Mouse (Mus musculus): Measurements from ENCODE around the gene Trp53tg5. TPM values are rescaled to one million over a fixed set of nuclear protein-coding genes. Genes with fewer than 3 reads are reported as not detected.

Gene Trp53tg5
- total RNA-seq, 2 experiments from 2014 or later: not detected

DNA sequence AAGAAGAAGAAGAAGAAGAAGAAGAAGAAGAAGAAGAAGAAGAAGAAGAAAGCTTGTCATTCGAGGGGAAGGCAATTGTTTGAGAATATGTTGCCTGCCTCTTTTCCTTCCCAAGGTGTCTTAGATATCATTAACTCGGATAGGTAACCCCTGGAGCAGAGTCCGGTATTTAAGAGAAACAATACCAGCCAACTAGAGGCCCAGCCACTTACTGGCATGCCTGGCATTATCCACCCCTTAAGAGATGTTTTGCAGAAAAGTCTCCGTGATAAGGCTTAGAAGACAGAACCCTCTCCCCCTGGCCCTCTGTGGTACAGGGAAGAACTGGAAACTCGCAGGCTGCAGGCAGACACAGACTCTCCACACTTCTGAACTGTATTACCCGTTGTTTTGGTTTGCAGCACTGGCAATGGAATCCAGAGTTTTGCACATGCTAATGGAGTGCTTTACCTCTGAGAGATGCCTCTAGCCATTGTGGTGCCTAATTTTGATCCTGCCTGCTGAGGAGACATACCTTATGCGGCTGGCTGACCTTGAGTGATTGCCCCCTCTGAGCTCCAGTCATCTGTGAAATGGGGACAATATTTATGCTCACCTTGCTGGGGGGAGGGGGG, 19.5 kb downstream of the Trp53tg5 start:
- no peak for ATAC-seq (replicated peaks; ENCODE audit: low FRiP score, poor library complexity, severe bottlenecking)

DNA sequence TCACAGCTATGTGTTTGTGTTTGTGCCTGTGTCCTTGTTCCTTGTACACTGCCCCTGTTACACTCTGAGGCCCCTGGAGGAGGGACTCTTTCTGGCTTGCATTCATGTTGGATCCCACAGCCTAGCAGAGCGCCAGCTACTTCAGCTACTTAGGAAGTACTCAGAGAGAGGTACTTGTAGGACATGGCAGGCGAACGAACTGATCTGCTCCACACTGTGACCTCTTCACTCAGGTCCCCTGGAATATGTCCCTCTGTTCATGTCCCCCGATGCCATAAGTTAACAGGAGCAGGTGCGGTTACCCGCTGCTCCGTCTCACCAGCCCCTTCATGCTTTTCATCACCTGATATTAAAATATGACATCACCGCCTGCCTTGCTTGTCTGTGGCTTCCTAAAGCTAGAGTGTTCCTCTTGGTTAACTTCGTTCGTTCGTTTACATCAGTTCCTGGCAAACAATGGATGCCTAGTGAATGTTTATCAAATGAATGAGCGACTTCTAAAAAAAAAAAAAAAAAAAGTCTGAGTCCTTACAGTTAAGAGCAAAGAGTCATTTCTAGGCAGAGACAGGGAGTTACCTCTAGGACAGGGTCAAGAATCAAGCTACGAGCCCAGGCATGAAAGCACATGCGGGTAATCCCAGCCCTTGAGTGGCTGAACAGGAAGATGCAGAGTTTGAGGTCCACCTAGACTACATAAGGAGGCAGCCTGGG, 20.3 kb downstream of the Trp53tg5 start:
- ATAC-seq (replicated peaks; ENCODE audit: low FRiP score, poor library complexity, severe bottlenecking): no peak

DNA sequence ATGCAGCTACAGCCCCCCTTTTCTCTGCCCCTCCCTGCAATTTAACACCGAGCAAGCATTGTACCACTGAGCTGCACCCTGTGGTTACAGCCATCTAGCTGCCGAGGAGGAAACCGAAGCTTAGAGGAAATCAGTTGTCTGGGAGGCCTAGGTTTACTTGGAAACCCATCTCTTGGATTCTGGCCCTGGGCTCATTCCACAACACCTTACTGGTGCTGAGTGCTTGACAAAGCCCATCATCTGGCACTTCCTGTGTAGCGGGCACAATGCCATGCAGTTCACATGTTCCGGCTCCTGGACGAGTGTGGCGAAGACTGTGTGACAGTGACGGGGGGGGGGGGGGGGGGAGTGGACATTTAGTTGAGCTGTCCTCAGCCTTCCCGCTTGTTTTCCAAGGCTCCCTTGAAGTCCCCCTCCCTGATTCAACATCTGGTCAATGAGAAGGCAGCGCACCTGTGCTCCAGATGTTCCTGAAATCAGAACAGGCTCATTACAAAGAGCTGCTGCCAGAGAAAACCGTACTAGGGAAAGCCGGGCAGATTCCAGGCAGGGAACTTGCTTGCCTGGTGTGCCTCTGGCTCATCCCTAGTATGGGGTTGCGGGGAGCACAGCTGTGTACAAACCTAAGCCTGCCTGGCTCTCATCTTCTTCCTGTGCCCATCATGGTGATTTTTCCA, 21.4 kb downstream of the Trp53tg5 start:
- ATAC-seq (replicated peaks; ENCODE audit: low FRiP score, poor library complexity, severe bottlenecking): no peak

DNA sequence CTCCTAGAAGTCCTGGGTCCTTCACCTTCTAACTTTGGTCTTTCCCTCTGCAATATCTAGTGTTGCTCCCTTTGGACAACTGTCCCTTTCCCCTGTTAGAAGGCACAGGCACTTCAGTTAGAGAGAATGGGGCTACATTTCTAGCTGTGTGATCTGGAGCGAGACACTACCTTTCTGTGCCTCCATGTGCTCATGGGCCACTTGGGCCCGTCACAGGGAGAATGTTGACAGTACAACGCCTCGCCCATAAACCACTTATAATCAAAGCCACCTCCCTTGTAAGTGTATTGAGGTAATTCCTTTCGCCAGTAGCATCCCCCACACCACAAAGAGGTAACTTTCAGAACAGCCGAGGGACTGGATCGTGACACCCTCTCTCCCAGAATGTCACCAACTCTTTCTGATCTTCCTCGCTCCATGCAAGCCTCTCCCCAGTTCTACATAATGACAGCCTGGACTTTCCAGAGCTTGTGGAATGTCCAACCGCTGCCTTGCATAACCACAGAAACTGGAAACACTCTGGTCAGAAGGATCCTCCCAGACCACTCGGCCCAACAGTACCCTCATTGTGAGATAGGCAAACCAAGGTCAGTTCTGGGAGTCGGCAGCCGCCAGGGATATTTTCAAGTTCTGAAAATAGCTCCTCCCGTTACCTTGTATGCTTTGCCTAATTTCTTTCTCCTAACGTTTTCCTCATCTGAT, 24.0 kb downstream of the Trp53tg5 start:
- no peak for ATAC-seq (replicated peaks; ENCODE audit: low FRiP score, poor library complexity, severe bottlenecking)

DNA sequence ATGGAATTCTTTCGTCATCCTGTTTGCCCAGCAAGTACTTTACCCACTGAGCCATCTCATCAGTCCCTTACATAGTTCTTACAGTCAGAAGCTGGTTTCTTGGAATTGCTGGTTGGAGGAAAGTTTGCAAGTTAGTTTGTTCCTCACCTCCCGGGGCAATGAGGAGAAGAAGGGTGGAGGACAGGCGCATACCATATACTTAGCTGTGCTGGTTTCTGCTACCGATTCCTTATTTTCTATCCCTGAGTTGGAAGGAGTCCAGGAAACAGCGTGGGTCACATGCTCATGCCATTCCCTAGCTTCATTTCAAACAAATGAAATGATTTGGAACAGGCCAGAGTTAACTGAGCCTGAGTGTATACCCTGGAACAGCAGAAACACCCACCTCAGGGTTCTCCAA, 24.6 kb downstream of the Trp53tg5 start:
- no peak for ATAC-seq (replicated peaks; ENCODE audit: low FRiP score, poor library complexity, severe bottlenecking)

DNA sequence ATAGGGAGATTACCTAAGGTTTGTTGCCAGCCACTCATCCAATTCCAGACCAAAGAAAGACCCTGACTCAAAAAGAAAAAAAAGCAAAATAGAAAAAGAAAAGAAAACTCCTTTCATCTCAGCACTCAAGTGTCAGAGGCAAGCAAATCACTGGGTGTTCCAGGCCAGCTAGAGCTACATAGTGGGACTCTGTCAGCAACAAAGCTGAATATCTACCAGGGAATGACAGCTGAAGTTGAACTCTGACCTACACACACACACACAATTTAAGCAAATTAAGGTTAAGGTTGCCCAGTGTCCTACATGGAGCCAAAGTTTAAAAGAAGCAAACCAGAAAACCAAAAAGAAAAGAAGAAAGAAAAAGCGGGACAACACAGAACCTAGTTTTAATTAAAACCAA, 25.4 kb downstream of the Trp53tg5 start:
- ATAC-seq (replicated peaks; ENCODE audit: low FRiP score, poor library complexity, severe bottlenecking): no peak

DNA sequence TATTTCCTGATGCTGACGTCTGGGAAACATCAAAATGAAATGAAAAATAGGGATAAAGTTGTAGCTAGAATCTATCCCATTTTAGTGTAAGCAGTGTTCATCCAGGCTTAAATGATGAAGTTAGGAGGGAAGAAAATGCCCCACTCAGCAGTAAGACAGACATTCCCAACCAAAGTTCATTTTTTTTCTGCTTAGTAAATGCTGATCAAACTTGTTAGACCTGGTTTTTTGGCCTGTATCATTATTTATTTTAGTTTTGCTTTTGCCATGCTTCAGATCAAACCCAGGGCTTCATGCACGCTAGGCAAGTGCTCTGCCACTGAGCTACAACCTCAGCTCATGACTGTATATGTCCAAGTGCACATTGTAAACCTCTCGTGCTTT, 27.4 kb downstream of the Trp53tg5 start:
- no peak for ATAC-seq (replicated peaks; ENCODE audit: low FRiP score, poor library complexity, severe bottlenecking)

DNA sequence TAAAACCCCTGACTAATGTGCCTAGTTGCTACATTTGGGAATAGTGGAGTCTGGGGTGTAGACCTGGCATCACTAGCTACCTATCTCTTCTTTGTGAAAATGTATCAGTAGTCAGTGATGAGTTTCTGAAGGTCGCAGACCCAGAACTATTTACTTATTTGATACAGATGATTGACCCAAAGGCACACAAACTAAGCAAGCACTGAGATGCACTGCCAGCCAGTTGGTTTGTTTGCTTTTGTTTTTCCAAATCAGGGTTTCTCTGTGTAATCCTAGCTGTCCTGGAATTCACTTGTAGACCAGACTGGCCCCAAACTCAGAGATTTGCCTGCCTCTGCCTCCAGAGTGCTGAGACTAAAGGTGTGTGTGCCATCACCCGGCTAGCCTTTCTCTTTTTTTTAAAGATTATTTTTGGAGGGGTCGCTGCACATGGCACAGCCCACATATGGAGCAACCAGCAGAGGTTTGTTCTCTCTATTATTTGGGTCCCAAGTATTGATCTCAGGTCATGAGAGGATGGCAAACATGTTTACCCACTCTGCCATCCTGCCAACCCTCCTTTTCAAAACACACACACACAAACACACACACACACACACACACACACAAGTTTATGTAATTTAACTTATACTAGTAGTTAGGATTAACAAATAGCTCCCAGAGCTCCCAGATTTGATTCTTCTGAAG, 28.0 kb downstream of the Trp53tg5 start:
- no peak for ATAC-seq (replicated peaks; ENCODE audit: low FRiP score, poor library complexity, severe bottlenecking)

DNA sequence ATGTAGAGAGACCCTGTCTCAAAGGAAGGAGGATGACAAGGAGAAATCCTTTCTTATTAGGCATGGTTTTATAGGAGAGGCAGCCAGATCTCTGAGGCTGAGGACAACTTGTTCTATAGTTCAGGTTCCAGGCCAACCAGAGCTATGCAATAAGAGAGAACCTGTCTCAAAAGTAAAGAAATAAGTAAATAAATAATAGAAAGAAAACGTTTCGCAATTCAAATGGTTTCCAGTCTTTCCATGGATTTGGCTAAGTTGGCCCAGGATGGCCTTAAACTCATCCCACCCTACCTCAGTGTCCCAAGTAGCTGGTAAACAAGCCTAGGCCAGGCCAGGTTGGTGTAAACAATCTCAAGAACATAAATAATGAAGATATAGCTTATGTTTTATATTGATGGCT, 28.8 kb downstream of the Trp53tg5 start:
- no peak for ATAC-seq (replicated peaks; ENCODE audit: low FRiP score, poor library complexity, severe bottlenecking)

DNA sequence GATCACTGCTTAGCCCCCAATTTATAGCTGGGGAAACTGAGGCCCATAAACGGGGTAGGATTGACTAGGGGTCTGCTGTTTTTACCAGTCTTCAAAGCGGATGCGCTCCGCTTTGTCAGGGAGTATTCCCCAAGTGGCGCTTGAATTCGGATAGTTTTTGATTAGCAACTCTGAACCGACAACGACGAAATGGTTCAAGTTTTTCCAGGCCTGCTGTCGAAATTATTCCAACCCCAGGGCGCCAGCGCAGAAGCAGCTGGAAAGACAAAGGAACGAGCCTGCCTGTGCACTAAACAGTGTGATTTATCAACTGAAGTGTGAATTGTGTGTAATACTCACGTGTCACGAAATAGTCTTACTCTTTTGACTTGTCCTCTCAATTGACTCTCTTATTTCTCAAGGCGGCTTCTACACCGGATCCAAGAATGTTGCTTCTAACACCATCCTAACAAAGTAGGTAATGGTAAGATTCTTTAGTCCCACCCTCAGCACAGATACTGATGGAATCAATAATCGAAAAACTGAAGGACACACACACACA, 30.0 kb downstream of the Trp53tg5 start, which contains the start of gene Sdc4:
Gene Sdc4, minus strand, starts transcription at position 428 of the 541 bp plus-strand sequence.
- no peak for ATAC-seq (replicated peaks; ENCODE audit: low FRiP score, poor library complexity, severe bottlenecking)

DNA sequence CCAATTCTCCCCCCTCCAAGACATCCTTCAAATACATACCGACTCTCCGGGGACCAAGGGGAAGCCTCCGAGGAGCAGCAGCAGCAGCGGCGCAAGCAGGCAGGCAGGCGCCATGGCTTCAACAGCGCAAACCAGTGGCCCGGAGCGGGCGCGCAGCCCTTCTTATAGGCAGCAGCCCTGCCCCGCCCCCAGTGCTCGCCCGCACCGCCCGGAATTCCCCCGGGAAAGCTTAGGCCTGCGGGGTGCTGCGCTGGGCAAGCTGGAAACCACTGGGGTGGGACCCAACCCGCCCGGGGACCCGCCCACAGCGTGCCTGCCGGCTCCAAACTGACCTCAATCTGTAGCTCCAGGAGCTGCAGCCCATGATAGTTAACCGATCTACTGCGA, 30.5 kb downstream of the Trp53tg5 start:
- no peak for ATAC-seq (replicated peaks; ENCODE audit: low FRiP score, poor library complexity, severe bottlenecking)

DNA sequence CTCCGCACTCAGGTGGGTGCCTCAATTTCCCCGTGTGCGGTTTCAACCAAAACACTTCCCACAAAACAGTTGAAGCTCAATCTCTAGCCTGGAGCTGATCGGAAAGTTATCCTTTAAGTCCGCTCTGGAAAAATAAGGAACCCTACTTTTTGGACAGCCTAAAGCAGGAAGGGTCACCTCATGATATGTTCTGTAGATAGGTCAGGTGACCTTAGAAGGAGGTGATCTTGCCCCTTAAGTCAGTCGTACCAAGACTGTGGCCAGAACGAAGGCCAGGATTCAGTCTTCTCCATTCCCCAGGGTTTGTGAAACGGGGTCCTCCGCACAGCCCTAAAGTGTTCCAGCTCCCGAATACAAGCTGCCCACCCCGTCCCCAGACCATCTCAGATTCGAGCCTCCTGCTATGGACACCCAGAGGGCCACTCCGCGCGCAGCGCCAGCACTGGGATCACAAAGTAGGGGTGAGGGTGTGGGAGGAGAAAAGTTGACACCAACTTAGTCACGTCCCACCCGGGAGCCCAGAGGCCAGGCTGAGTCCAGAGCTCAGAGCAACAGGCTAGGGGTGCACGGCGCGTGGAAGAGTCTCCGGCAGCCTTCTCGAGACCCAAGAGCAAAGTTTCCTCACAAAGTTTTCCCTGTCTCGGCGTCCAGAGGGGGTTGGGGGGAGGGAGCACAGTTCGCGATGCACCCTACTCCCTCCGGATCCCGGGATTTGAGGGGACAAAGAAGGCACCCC, 31.0 kb downstream of the Trp53tg5 start:
- no peak for ATAC-seq (replicated peaks; ENCODE audit: low FRiP score, poor library complexity, severe bottlenecking)

DNA sequence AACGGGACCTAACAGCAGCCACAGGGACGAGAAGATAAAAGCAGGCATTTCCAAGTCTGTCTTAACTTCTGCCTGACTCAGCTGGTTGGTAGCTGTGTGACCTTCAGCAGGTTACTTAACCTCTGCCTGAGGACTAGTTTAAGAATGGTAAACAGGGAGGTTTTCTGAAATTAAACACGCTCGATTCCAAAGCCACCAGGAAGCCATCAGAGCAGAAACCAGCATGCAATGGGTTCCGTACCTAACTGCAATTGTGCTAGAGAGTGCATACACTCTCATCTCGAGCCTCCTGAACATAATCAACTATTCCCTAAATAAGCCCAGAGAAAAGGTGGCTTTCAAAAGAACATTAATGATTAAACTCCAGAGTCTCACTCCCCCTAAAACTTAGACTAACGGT, 31.8 kb downstream of the Trp53tg5 start:
- no peak for ATAC-seq (replicated peaks; ENCODE audit: low FRiP score, poor library complexity, severe bottlenecking)

DNA sequence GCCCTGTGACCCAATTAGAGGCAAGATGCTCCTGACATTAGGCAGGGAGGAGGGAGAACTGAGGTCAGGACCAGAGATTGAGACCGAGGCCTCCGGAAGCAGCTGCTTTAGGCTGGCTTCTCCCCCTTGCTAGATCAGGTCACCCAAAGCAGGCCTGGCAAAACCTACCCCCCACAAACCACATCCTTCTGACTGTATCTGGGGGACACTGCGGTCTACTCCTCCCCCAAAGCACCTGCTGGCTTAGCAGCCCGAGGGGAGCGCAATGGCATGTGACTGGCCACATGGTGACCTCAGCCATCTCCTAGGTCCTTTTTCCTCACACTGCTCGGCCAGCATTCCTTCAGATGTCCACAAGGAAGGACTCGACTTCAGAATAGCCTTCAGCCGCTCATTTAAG, 32.4 kb downstream of the Trp53tg5 start:
- no peak for ATAC-seq (replicated peaks; ENCODE audit: low FRiP score, poor library complexity, severe bottlenecking)

DNA sequence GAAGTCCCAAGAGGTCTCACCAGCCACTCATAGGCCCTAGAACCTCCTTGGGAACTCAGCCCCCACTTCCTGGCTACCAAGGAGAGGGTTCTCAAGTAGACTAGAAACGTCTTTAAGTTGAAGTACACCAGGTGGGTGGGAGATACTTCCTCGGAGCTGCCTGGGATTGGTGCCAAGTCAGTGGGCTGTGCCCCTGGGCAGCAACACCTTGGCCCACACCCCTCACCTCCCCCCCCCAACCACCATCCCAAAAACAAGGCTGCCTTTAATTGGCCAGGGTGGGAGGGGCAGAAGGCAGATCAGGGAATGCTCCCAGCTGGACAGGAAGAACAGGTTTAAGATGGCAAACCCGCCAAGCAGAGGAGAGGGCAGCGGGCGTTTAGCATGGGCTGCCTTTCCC, 33.2 kb downstream of the Trp53tg5 start:
- no peak for ATAC-seq (replicated peaks; ENCODE audit: low FRiP score, poor library complexity, severe bottlenecking)

DNA sequence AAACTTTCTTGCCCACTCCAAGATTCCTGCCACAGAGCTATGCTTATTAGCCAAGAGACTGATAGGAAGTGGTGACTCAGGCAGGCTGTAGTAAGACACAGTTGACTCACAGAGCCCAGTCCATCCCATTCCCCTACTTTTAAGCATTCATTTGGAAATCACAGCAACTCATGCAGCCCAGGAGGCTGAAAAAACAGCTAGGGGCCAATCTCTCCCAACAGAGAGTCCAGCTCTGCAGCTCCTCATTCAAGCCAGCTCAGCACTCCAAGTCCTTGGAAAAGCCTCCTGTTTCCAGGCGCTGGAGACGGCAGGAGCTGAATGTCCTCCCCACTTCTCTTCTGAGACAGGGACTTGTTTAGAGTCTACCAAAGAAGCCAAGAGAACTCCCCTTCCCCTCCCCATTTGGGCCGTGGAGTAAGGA, 34.5 kb downstream of the Trp53tg5 start:
- ATAC-seq (replicated peaks; ENCODE audit: low FRiP score, poor library complexity, severe bottlenecking): no peak

DNA sequence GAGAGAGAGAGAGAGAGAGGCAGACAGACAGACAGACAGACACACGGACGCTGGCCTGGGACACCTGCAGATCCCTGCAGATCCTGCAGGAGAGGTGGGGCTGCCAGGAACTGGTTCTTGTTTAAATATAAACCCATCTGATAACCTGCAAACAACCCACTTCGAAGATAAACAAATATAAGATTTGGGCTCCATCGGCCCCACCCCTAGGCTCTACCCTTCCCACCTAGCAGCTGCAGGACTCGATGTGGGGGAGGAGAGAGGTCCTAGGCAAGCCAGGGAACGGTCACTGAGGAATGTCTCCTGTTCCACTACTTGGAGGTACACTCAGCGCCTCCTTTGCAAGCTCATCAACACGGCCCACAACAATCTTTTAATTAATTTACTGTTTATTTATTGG, 35.3 kb downstream of the Trp53tg5 start:
- no peak for ATAC-seq (replicated peaks; ENCODE audit: low FRiP score, poor library complexity, severe bottlenecking)

DNA sequence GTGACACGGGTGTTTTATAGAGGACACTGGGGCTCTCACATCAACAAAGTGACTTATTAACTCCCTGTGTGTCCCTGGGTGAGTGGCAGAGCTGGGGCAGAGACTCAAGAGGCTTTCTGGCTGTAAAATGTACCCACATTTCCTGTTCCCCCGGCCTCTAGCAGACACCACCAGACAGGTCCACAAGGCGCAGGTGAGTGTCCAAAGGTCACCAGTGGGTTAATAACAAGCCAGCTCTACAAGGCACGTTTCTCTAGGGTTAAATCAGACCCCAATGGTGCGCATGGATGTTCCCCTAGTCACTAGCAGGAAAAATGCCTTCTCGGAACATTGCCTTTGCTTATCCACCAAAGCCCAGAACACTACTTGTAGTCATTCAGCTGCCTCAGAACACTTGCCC, 35.8 kb downstream of the Trp53tg5 start:
- no peak for ATAC-seq (replicated peaks; ENCODE audit: low FRiP score, poor library complexity, severe bottlenecking)

DNA sequence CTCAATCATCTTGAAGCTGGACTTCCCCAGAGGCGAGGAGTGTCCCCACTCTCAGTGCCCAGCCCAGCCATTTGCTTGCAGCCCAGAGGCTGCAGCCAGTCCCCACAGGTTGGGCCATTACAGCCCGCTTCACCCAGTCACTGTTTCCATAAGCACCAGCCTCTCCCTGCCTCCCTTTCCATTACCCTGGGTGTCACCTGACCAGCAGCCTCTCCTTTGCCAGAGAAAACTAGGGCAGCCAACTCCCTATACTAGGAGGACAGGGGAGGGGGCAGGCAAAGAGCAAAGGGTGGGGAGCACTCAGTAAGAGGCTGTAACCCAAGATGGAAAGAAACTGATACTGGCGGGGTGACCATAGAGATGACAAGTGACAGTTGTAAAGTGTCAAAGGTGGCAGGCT, 36.6 kb downstream of the Trp53tg5 start:
- no peak for ATAC-seq (replicated peaks; ENCODE audit: low FRiP score, poor library complexity, severe bottlenecking)

Data from erythroblast, adult 5-6 weeks (primary cell).